Mouse (Mus musculus) bone marrow macrophage, adult 2 months (primary cell): Measurements from ENCODE around the gene Polr2a.

Experiments used
- CTCF ChIP-seq: IDR thresholded peaks from 2 replicates; pipeline ENCODE4 v1.5.1; 2012; ENCODE audit warnings: low read depth, mild to moderate bottlenecking, low read length, moderate library complexity
- POLR2A ChIP-seq: IDR thresholded peaks from 2 replicates; pipeline ENCODE4 v1.6.1; 2012; ENCODE audit warnings: mild to moderate bottlenecking, low read depth, low read length, borderline replicate concordance

- TF ChIP-seq CTCF: no peak
- TF ChIP-seq POLR2A: no peak
These were observed 3.7 kb downstream of the Polr2a start for GRCm38 (mm10) chr11:69754701-69755100.
